Mouse (Mus musculus) frontal cortex, adult 2 months (tissue): ENCODE data around the gene Vmn1r184. TPM values are rescaled to one million over a fixed set of nuclear protein-coding genes. Genes with fewer than 3 reads are reported as not detected.
"Not testable (repeated sequence)": the region's sequence is repeated elsewhere in the genome, so short reads cannot be mapped to it uniquely, and the experiment has no call there.

Experiments used
- DNase-seq, 2 experiments: peaks; one replicate each; pipeline ENCODE4 v3.0.0; 2022; ENCODE audit warnings: low spot score in 1 of 2; ENCODE audit errors: extremely low spot score in 1 of 2
- polyA plus RNA-seq: library from polyadenylated mRNA; depleted of rRNA; stranded (reverse); fragments of >200 nt; gene quantifications from 2 replicates; pipeline ENCODE4 v1.2.3, GENCODE M21; 2012; rRNA removed

Vmn1r184 gene
- polyA plus RNA-seq = not detected in 2 replicates

- not testable (repeated sequence) for DNase-seq
Observed at GRCm38 (mm10) chr7:26260034-26260433, at the start of gene Vmn1r184. Gene Vmn1r184, plus strand, starts transcription at chr7:26260334.

DNA sequence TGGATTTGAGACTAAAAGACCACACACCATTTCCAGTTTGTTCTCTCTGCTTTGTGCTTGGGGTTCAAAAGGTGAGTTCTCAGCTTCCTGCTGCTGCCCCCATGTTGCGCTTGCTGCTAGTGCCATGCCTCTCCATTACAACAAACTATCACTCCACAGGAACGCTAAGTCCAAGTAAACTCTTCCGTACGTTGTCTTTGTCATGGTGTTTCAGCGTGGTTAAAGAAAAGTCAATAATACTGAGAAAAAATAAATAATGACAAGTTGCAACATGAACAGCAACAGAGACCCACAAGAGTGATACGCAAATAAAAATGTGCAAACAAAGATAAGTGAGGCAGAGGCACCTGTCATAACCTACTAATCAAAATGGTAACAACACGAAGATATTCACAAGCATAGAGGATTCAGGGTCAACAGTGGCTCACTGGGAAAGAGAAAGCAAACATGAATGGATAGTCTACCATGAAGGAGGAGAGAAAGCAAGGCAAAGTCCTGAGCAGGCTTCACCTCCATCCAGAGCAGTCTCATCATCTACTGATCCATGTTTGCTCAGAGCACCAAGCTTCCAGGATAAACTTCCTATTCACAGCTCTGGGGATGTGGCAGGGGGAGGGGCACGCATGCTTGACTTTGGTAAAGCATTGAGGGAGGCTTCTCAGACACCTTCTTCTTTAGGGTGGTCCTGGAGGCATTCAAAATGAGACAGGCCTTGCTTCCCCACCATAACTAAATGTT lies 43.5 kb downstream of the Vmn1r184 start:
- not testable (repeated sequence) for DNase-seq

GRCm38 (mm10) chr7:26306926-26307325 lies 46.8 kb downstream of the Vmn1r184 start, which contains the start of gene Cyp2a4:
Gene Cyp2a4, plus strand, starts transcription at chr7:26307169.
- DNase-seq = not testable (repeated sequence)

DNA sequence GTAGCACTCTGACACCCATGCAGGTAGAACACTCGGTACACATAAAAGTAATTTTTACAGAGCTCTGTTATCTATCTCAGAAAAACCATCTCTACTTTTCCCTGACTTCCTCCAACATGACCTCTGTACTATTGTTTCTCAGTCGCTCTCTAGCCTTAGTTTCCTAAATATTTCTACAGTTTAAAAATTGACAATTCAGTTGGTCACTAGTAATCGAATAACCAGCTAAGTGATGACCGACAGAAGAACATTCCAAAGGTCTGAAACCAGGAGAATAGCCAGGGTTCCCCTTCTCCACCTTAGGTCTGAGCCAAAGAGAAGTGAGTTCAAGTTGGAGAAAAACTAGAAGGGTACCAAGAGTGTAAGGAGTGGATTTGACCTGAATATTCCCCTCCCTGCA lies 51.7 kb downstream of the Vmn1r184 start:
- not testable (repeated sequence) for DNase-seq

GRCm38 (mm10) chr7:26315194-26315593 lies 55.1 kb downstream of the Vmn1r184 start:
- not testable (repeated sequence) for DNase-seq

- DNase-seq = not testable (repeated sequence)
Observed at GRCm38 (mm10) chr7:26315809-26316208, 55.7 kb downstream of the Vmn1r184 start.

Other genes with a start within 250 kb of the Vmn1r184 start
- gene Cyp2b13, start 198.8 kb upstream of the Vmn1r184 start, polyA plus RNA-seq = not detected in 2 replicates
- gene Cyp2b9, start 86.9 kb upstream of the Vmn1r184 start, polyA plus RNA-seq = not detected in 2 replicates
- gene Cyp2a4, start 46.8 kb downstream of the Vmn1r184 start, polyA plus RNA-seq = not detected in 2 replicates
- gene Nlrp9c, start 143.4 kb downstream of the Vmn1r184 start, polyA plus RNA-seq = not detected in 2 replicates
- not detected in 2 replicates for gene Nlrp4a, start 174.8 kb downstream of the Vmn1r184 start, polyA plus RNA-seq